In genomic region chr9:54604886-54605285, GRCm38 (mm10) we compare ENCODE assay signal across 10 mouse cellular contexts. TPM values are rescaled to one million over a fixed set of nuclear protein-coding genes. Genes with fewer than 3 reads are reported as not detected.
DNase-seq lines count a peak whose midpoint lies in the region; ATAC-seq and TF ChIP-seq lines count a peak whose summit lies in the region.
"Had no signal": no experiment of that assay in that cellular context is flagged by ENCODE, and none has a peak within 500 bp of the region (broad histone marks: within the 10 kb centered on the region; RNA-seq: fewer than 3 reads in every experiment).

No protein-coding gene starts in this region.

- peak; percentile 5; the same call in 1 of the 2 replicates for TF ChIP-seq CTCF in testis, adult 2 months (IDR thresholded peaks at IDR 0.05; ENCODE audit: control insufficient read depth, insufficient read depth, insufficient replicate concordance, low read depth, low read length)
- peak; percentile 53 for TF ChIP-seq CTCF in cortical plate, adult 2 months (IDR thresholded peaks at IDR 0.05; ENCODE audit: extremely low read depth, insufficient read depth, low read length)
- TF ChIP-seq CTCF in kidney, postnatal 0 days (IDR thresholded peaks at IDR 0.05; ENCODE audit: low read depth): peak; percentile 71

- no peak overlapping the region for H3K4me2 ChIP-seq in forebrain, embryonic 16.5 days (ENCODE audit: low read length)
- no peak overlapping the region for H3K4me2 ChIP-seq in kidney, postnatal 0 days (ENCODE audit: low read length)
- H3K4me2 ChIP-seq: hindbrain, embryonic 15.5 days had no signal

- no peak for ATAC-seq in forebrain, embryonic 16.5 days
- ATAC-seq in kidney, postnatal 0 days (replicated peaks; ENCODE audit: low FRiP score, low read depth): no peak

- 0 out of 2 replicates have a peak, but pooled peaks cover 5% of the 10 kb centered on the region for H3K4me1 ChIP-seq in forebrain, embryonic 10.5 days
- H3K4me1 ChIP-seq in forebrain, embryonic 16.5 days (replicated peaks; ENCODE audit: control insufficient read depth, insufficient read depth, low read length): no peaks in the 10 kb centered on the region
- peaks cover 9% of the 10 kb centered on the region for H3K4me1 ChIP-seq in testis, adult 2 months (ENCODE audit: control insufficient read depth, insufficient read depth, low read length)
- peaks cover 2% of the 10 kb centered on the region; the same call in 1 of the 2 replicates for H3K4me1 ChIP-seq in cortical plate, adult 2 months (ENCODE audit: control insufficient read depth, insufficient read depth, low read length)
- no peaks in the 10 kb centered on the region for H3K4me1 ChIP-seq in kidney, postnatal 0 days (replicated peaks; ENCODE audit: insufficient read depth, low read length)
- H3K4me1 ChIP-seq: hindbrain, embryonic 15.5 days had no signal

- peak; percentile 27 for DNase-seq in forebrain, embryonic 10.5 days (ENCODE audit: extremely low spot score, low spot score)
- DNase-seq in testis, postnatal 14 days (ENCODE audit: low spot score): no peak
- DNase-seq in kidney, postnatal 0 days (ENCODE audit: low spot score): peak; percentile 48
- DNase-seq in lung, postnatal 14 days: peak; percentile 84
- DNase-seq in testis, postnatal 10 days (ENCODE audit: low spot score): peak; percentile 83

- peaks cover 58% of the 10 kb centered on the region for H3K36me3 ChIP-seq in forebrain, embryonic 10.5 days (replicated peaks)
- H3K36me3 ChIP-seq in forebrain, embryonic 16.5 days (ENCODE audit: control insufficient read depth, insufficient read depth): peaks cover 23% of the 10 kb centered on the region
- H3K36me3 ChIP-seq in testis, adult 2 months (ENCODE audit: control insufficient read depth, insufficient read depth, low read length): peaks cover 4% of the 10 kb centered on the region
- peaks cover 29% of the 10 kb centered on the region for H3K36me3 ChIP-seq in kidney, postnatal 0 days (ENCODE audit: insufficient read depth, low read length)

- no peaks in the 10 kb centered on the region for H3K27me3 ChIP-seq in forebrain, embryonic 10.5 days (ENCODE audit: poor library complexity, severe bottlenecking)
- no peaks in the 10 kb centered on the region for H3K27me3 ChIP-seq in forebrain, embryonic 16.5 days (replicated peaks; ENCODE audit: control insufficient read depth, insufficient read depth, low read length)
- H3K27me3 ChIP-seq in testis, adult 2 months (ENCODE audit: control insufficient read depth, insufficient read depth, low read length): no peaks in the 10 kb centered on the region
- no peaks in the 10 kb centered on the region for H3K27me3 ChIP-seq in kidney, postnatal 0 days (ENCODE audit: insufficient read depth, low read length)
- H3K27me3 ChIP-seq: hindbrain, embryonic 15.5 days had no signal

- no peak overlapping the region for H3K9ac ChIP-seq in forebrain, embryonic 16.5 days (replicated peaks; ENCODE audit: low read depth, low read length)
- no peak overlapping the region for H3K9ac ChIP-seq in kidney, postnatal 0 days (ENCODE audit: low read depth, low read length)
- H3K9ac ChIP-seq: hindbrain, embryonic 15.5 days had no signal

- no peak for TF ChIP-seq POLR2A in testis, adult 2 months (IDR thresholded peaks at IDR 0.05; ENCODE audit: control insufficient read depth, low read depth, low read length)
- no peak for TF ChIP-seq POLR2A in cortical plate, adult 2 months (IDR thresholded peaks at IDR 0.05; ENCODE audit: extremely low read depth, insufficient read depth, low read length)

- no peak overlapping the region for H3K27ac ChIP-seq in forebrain, embryonic 10.5 days
- H3K27ac ChIP-seq in forebrain, embryonic 16.5 days (ENCODE audit: low read length): no peak overlapping the region
- no peak overlapping the region for H3K27ac ChIP-seq in testis, adult 2 months (ENCODE audit: control insufficient read depth, insufficient read depth, low read depth, low read length)
- H3K27ac ChIP-seq in cortical plate, adult 2 months (ENCODE audit: insufficient read depth, low read length): no peak overlapping the region
- no peak overlapping the region for H3K27ac ChIP-seq in kidney, postnatal 0 days
- H3K27ac ChIP-seq: hindbrain, embryonic 15.5 days had no signal

- no peaks in the 10 kb centered on the region for H3K9me3 ChIP-seq in forebrain, embryonic 10.5 days
- no peaks in the 10 kb centered on the region for H3K9me3 ChIP-seq in forebrain, embryonic 16.5 days (ENCODE audit: control insufficient read depth, low read length)
- H3K9me3 ChIP-seq in kidney, postnatal 0 days (replicated peaks; ENCODE audit: low read length): no peaks in the 10 kb centered on the region
- H3K9me3 ChIP-seq: G1E; hindbrain, embryonic 15.5 days had no signal

- H3K4me3 ChIP-seq in forebrain, embryonic 10.5 days: no peak overlapping the region
- no peak overlapping the region for H3K4me3 ChIP-seq in forebrain, embryonic 16.5 days (replicated peaks; ENCODE audit: low read length)
- no peak overlapping the region for H3K4me3 ChIP-seq in testis, adult 2 months (ENCODE audit: control insufficient read depth, low read depth, low read length)
- H3K4me3 ChIP-seq in cortical plate, adult 2 months (ENCODE audit: insufficient read depth, low read length): no peak overlapping the region
- H3K4me3 ChIP-seq in kidney, postnatal 0 days (replicated peaks; ENCODE audit: low read depth, low read length): no peak overlapping the region
- H3K4me3 ChIP-seq: hindbrain, embryonic 15.5 days had no signal

- 58% methylated on average over 4 of the region's 4 CpGs for WGBS in forebrain, embryonic 10.5 days
- WGBS in forebrain, embryonic 16.5 days: 54% methylated on average over 4 of the region's 4 CpGs
- WGBS in kidney, postnatal 0 days: 59% methylated on average over 4 of the region's 4 CpGs

RNA-seq across cellular contexts. Expression of gene Idh3a, which starts 18.8 kb away (rescaled TPM):
- 129 and 133 TPM in 2 replicates for polyA plus RNA-seq in forebrain, embryonic 10.5 days (2016; fragmentation: Nextera tagmentation; extraction: Ambion mirVana)
- polyA plus RNA-seq in forebrain, embryonic 16.5 days (2015; fragmentation: Nextera tagmentation; extraction: Ambion mirVana): 151 and 163 TPM in 2 replicates
- polyA plus RNA-seq in testis, adult 2 months (2012; rRNA removed): 11.9 and 13.8 TPM in 2 replicates
- polyA plus RNA-seq in cortical plate, adult 2 months (2012; rRNA removed): 179 and 184 TPM in 2 replicates
- 247 and 272 TPM in 2 replicates for polyA plus RNA-seq in kidney, postnatal 0 days (2015; fragmentation: Nextera tagmentation; extraction: Ambion mirVana)

RNA-seq across cellular contexts. Expression of gene Cib2, which starts 44.9 kb away (rescaled TPM):
- 8.3 and 9.1 TPM in 2 replicates for polyA plus RNA-seq in forebrain, embryonic 10.5 days (2016; fragmentation: Nextera tagmentation; extraction: Ambion mirVana)
- 36.8 and 40.5 TPM in 2 replicates for polyA plus RNA-seq in forebrain, embryonic 16.5 days (2015; fragmentation: Nextera tagmentation; extraction: Ambion mirVana)
- 3.2 and 3.6 TPM in 2 replicates for polyA plus RNA-seq in testis, adult 2 months (2012; rRNA removed)
- 33.8 and 34.7 TPM in 2 replicates for polyA plus RNA-seq in cortical plate, adult 2 months (2012; rRNA removed)
- 18.0 and 19.2 TPM in 2 replicates for polyA plus RNA-seq in kidney, postnatal 0 days (2015; fragmentation: Nextera tagmentation; extraction: Ambion mirVana)

RNA-seq across cellular contexts. Expression of gene Acsbg1, which starts 56.8 kb away (rescaled TPM):
- 7.7 and 9.6 TPM in 2 replicates for polyA plus RNA-seq in forebrain, embryonic 10.5 days (2016; fragmentation: Nextera tagmentation; extraction: Ambion mirVana)
- 19.5 and 22.6 TPM in 2 replicates for polyA plus RNA-seq in forebrain, embryonic 16.5 days (2015; fragmentation: Nextera tagmentation; extraction: Ambion mirVana)
- polyA plus RNA-seq in testis, adult 2 months (2012; rRNA removed): 91.8 and 114 TPM in 2 replicates
- 188 and 193 TPM in 2 replicates for polyA plus RNA-seq in cortical plate, adult 2 months (2012; rRNA removed)
- 1.0 and 1.4 TPM in 2 replicates for polyA plus RNA-seq in kidney, postnatal 0 days (2015; fragmentation: Nextera tagmentation; extraction: Ambion mirVana)

Comparison
In these comparisons a context has a peak if more than half of its experiments do, and no peak if none do; other contexts are left out.
1. CTCF ChIP-seq: peak in every context shown above with its lines; median percentile 71 in kidney, postnatal 0 days; 53 in cortical plate, adult 2 months; 5 in testis, adult 2 months.